Comparison of ENCODE assay signal across 14 mouse cellular contexts in genomic region chr5:9579021-9579420, GRCm38 (mm10).
"Had no signal": no experiment of that assay in that cellular context is flagged by ENCODE, and none has a peak within 500 bp of the region (broad histone marks: within the 10 kb centered on the region; RNA-seq: fewer than 3 reads in every experiment).

No protein-coding gene starts in this region.

- H3K4me1 ChIP-seq: limb, embryonic 15.5 days; liver, embryonic 12.5 days; midbrain, embryonic 10.5 days; midbrain, embryonic 15.5 days; neural tube, embryonic 13.5 days had no signal

- H3K9ac ChIP-seq: limb, embryonic 15.5 days; liver, embryonic 12.5 days; lung, embryonic 14.5 days; midbrain, embryonic 15.5 days; neural tube, embryonic 13.5 days had no signal

- H3K27me3 ChIP-seq: limb, embryonic 15.5 days; liver, embryonic 12.5 days; midbrain, embryonic 15.5 days; neural tube, embryonic 13.5 days had no signal

- H3K4me3 ChIP-seq: limb, embryonic 15.5 days; liver, embryonic 12.5 days; midbrain, embryonic 10.5 days; midbrain, embryonic 15.5 days; neural tube, embryonic 13.5 days had no signal

- H3K36me3 ChIP-seq: limb, embryonic 15.5 days; liver, embryonic 12.5 days; midbrain, embryonic 10.5 days; midbrain, embryonic 15.5 days; neural tube, embryonic 13.5 days had no signal

- ATAC-seq: liver, embryonic 12.5 days; midbrain, embryonic 15.5 days had no signal

- H3K9me3 ChIP-seq: limb, embryonic 15.5 days; liver, embryonic 12.5 days; midbrain, embryonic 10.5 days; midbrain, embryonic 15.5 days; neural tube, embryonic 13.5 days had no signal

- DNase-seq: kidney, adult 18-20 months; kidney, postnatal 10 days; kidney, postnatal 4 days; lung, embryonic 14.5 days; lung, postnatal 10 days; lung, postnatal 4 days; retina, postnatal 1 day; right cerebral cortex, postnatal 14 days; thymus, postnatal 4 days had no signal

- H3K4me2 ChIP-seq: limb, embryonic 15.5 days; liver, embryonic 12.5 days; lung, embryonic 14.5 days; midbrain, embryonic 15.5 days; neural tube, embryonic 13.5 days had no signal

- H3K27ac ChIP-seq: limb, embryonic 15.5 days; liver, embryonic 12.5 days; midbrain, embryonic 10.5 days; midbrain, embryonic 15.5 days; neural tube, embryonic 13.5 days had no signal
